Mouse (Mus musculus) liver, adult 2 months (tissue): ENCODE measurements around the gene Pfdn4.

Experiments used
- CTCF ChIP-seq: fragments of 200-500 bp; IDR thresholded peaks from 2 replicates; pipeline ENCODE4 v1.5.1; 2011; ENCODE audit warnings: low read depth, low read length, control low read depth
- POLR2A ChIP-seq: fragments of 200-500 bp; IDR thresholded peaks from 2 replicates; pipeline ENCODE4 v1.6.1; 2011; ENCODE audit warnings: low read length, control low read depth; ENCODE audit not compliant: insufficient read depth; ENCODE audit errors: extremely low read depth

- TF ChIP-seq CTCF: 0 out of 2 replicates have a peak, but pooled peaks have one; percentile 14
- no peak for TF ChIP-seq POLR2A
Observed at GRCm38 (mm10) chr2:170482019-170482540, 14.1 kb upstream of the Pfdn4 start.
